Mouse (Mus musculus) heart, postnatal 0 days (tissue): ENCODE measurements around the gene Cldn16.

Source experiments
- CTCF ChIP-seq: IDR thresholded peaks from 2 replicates; pipeline ENCODE4 v1.5.1; 2016; ENCODE audit warnings: antibody characterized with exemption, control low read depth, low read depth
- EP300 ChIP-seq: IDR thresholded peaks from 2 replicates; pipeline ENCODE4 v1.6.1; 2016; ENCODE audit warnings: antibody characterized with exemption, low read depth

- peak; percentile 17; the same call in 1 of the 2 replicates for TF ChIP-seq CTCF
- TF ChIP-seq EP300, result no peak
Measured at GRCm38 (mm10) chr16:26447594-26447993, 15.3 kb upstream of the Cldn16 start.
